Mouse (Mus musculus) brain, embryonic 14.5 days (tissue): ENCODE results near the gene Fgf11. TPM values are rescaled to one million over a fixed set of nuclear protein-coding genes. Genes with fewer than 3 reads are reported as not detected.
A peak's percentile ranks its signal among the peaks of the same experiment; 100 is the strongest.

Source experiments
- DNase-seq: peaks from one replicate; pipeline ENCODE4 v3.0.0-alpha.2; 2011; ENCODE audit warnings: low read depth
- CTCF ChIP-seq: fragments of 200-500 bp; IDR thresholded peaks from 2 replicates; pipeline ENCODE4 v1.5.1; 2012; ENCODE audit warnings: inconsistent platforms, mild to moderate bottlenecking, moderate library complexity, borderline replicate concordance; ENCODE audit not compliant: insufficient read depth, insufficient read length; ENCODE audit errors: extremely low read depth
- POLR2A ChIP-seq: fragments of 200-500 bp; IDR thresholded peaks from 2 replicates; pipeline ENCODE4 v1.6.1; 2012; ENCODE audit warnings: mild to moderate bottlenecking, inconsistent platforms, borderline replicate concordance; ENCODE audit not compliant: poor library complexity, insufficient read depth, insufficient read length, severe bottlenecking; ENCODE audit errors: extremely low read depth
- polyA plus RNA-seq: library from polyadenylated mRNA; depleted of rRNA; stranded (reverse); fragments of >200 nt; gene quantifications from 2 replicates; pipeline ENCODE4 v1.2.3, GENCODE M21; 2012; rRNA removed

Fgf11 gene
- polyA plus RNA-seq, 1 experiment: 20.4 TPM

GRCm38 (mm10) chr11:69760160-69760900, 41.3 kb downstream of the Fgf11 start:
- TF ChIP-seq CTCF: no peak
- TF ChIP-seq POLR2A: no peak
- peak; percentile 12 for DNase-seq

GRCm38 (mm10) chr11:69758971-69759721, 42.5 kb downstream of the Fgf11 start:
- peak; percentile 98 for DNase-seq
- TF ChIP-seq CTCF: no peak
- peak; percentile 23; the same call in 1 of the 2 replicates for TF ChIP-seq POLR2A

GRCm38 (mm10) chr11:69758478-69758970, 43.1 kb downstream of the Fgf11 start, which contains the start of gene Polr2a:
TSS of gene Polr2a (minus strand) at chr11:69758637.
- TF ChIP-seq POLR2A (peak; percentile 100), CTCF (no peak)
- DNase-seq: peak; percentile 99

GRCm38 (mm10) chr11:69758090-69758456, 43.6 kb downstream of the Fgf11 start:
- no peak for TF ChIP-seq POLR2A
- TF ChIP-seq CTCF: no peak
- peak; percentile 98 for DNase-seq

GRCm38 (mm10) chr11:69757303-69758089, 44.2 kb downstream of the Fgf11 start:
- no peak for TF ChIP-seq POLR2A
- TF ChIP-seq CTCF: no peak

GRCm38 (mm10) chr11:69754701-69755100, 47.0 kb downstream of the Fgf11 start:
- peak; percentile 85 for DNase-seq
- TF ChIP-seq POLR2A (no peak), CTCF (peak; percentile 36; the same call in 1 of the 2 replicates)

More at GRCm38 (mm10) chr11:69757303-69758089, 44.2 kb downstream of the Fgf11 start:
- no peak for DNase-seq

- DNase-seq: no peak
- TF ChIP-seq CTCF (no peak), POLR2A (no peak)
Observed at GRCm38 (mm10) chr11:69754233-69754632, 47.4 kb downstream of the Fgf11 start.

- TF ChIP-seq CTCF (no peak), POLR2A (no peak)
- no peak for DNase-seq
Observed at GRCm38 (mm10) chr11:69752686-69753085, 49.0 kb downstream of the Fgf11 start.

GRCm38 (mm10) chr11:69751635-69752034, 50.0 kb downstream of the Fgf11 start:
- no peak for DNase-seq
- TF ChIP-seq CTCF (no peak), POLR2A (no peak)

Other genes with a start within 250 kb of the Fgf11 start
- 187 and 206 TPM in 2 replicates for gene Efnb3, start 241.7 kb downstream of the Fgf11 start, polyA plus RNA-seq
- 20.9 and 27.0 TPM in 2 replicates for gene Wrap53, start 221.6 kb downstream of the Fgf11 start, polyA plus RNA-seq
- gene Trp53, start 221.5 kb downstream of the Fgf11 start, polyA plus RNA-seq: 93.6 and 131 TPM in 2 replicates
- gene Atp1b2, start 195.9 kb downstream of the Fgf11 start, polyA plus RNA-seq: 44.3 and 74.7 TPM in 2 replicates
- 0.08 TPM in 1 of 2 replicates, not detected in the other for gene Shbg, start 184.0 kb downstream of the Fgf11 start, polyA plus RNA-seq
- 13.7 and 17.8 TPM in 2 replicates for gene Sat2, start 179.8 kb downstream of the Fgf11 start, polyA plus RNA-seq
- 129 and 151 TPM in 2 replicates for gene Fxr2, start 168.9 kb downstream of the Fgf11 start, polyA plus RNA-seq
- gene Sox15, start 146.5 kb downstream of the Fgf11 start, polyA plus RNA-seq: 0.42 TPM in 1 of 2 replicates, not detected in the other
- 133 and 185 TPM in 2 replicates for gene Mpdu1, start 139.2 kb downstream of the Fgf11 start, polyA plus RNA-seq
- gene Cd68, start 135.7 kb downstream of the Fgf11 start, polyA plus RNA-seq: 7.8 and 10.8 TPM in 2 replicates
- 894 and 1,040 TPM in 2 replicates for gene Eif4a1, start 129.4 kb downstream of the Fgf11 start, polyA plus RNA-seq
- 139 and 167 TPM in 2 replicates for gene Senp3, start 119.8 kb downstream of the Fgf11 start, polyA plus RNA-seq
- 0.55 and 0.71 TPM in 2 replicates for gene Tnfsf13, start 116.1 kb downstream of the Fgf11 start, polyA plus RNA-seq
- gene Tnfsf12, start 106.0 kb downstream of the Fgf11 start, polyA plus RNA-seq: 5.3 and 6.0 TPM in 2 replicates
- gene Tnfsfm13, start 105.8 kb downstream of the Fgf11 start, polyA plus RNA-seq: 0.77 and 1.2 TPM in 2 replicates
- 35.8 and 71.0 TPM in 2 replicates for gene Polr2a, start 43.2 kb downstream of the Fgf11 start, polyA plus RNA-seq
- gene Slc35g3, start 39.9 kb downstream of the Fgf11 start, polyA plus RNA-seq: 0.68 and 1.1 TPM in 2 replicates
- 10.0 and 12.1 TPM in 2 replicates for gene Zbtb4, start 35.9 kb downstream of the Fgf11 start, polyA plus RNA-seq
- gene Chrnb1, start 5.9 kb downstream of the Fgf11 start, polyA plus RNA-seq: 3.0 and 4.2 TPM in 2 replicates
- 0.30 and 0.36 TPM in 2 replicates for gene Tmem102, start 3.8 kb upstream of the Fgf11 start, polyA plus RNA-seq
- not detected in 2 replicates for gene Gm39566, start 13.4 kb upstream of the Fgf11 start, polyA plus RNA-seq
- not detected in 2 replicates for gene Spem2, start 16.6 kb upstream of the Fgf11 start, polyA plus RNA-seq
- gene Spem1, start 20.3 kb upstream of the Fgf11 start, polyA plus RNA-seq: 1.3 and 1.4 TPM in 2 replicates
- gene Nlgn2, start 35.9 kb upstream of the Fgf11 start, polyA plus RNA-seq: 123 and 183 TPM in 2 replicates
- gene Tmem256, start 36.7 kb upstream of the Fgf11 start, polyA plus RNA-seq: 167 and 271 TPM in 2 replicates
- 86.3 and 105 TPM in 2 replicates for gene Plscr3, start 44.5 kb upstream of the Fgf11 start, polyA plus RNA-seq
- gene Tnk1, start 56.9 kb upstream of the Fgf11 start, polyA plus RNA-seq: 0.18 and 0.29 TPM in 2 replicates
- not detected in 2 replicates for gene Tmem95, start 76.2 kb upstream of the Fgf11 start, polyA plus RNA-seq
- 1.6 and 1.9 TPM in 2 replicates for gene Kctd11, start 79.5 kb upstream of the Fgf11 start, polyA plus RNA-seq
- 0.59 and 0.82 TPM in 2 replicates for gene Acap1, start 93.7 kb upstream of the Fgf11 start, polyA plus RNA-seq
- gene 2810408A11Rik, start 99.1 kb upstream of the Fgf11 start, polyA plus RNA-seq: 8.5 and 9.5 TPM in 2 replicates
- 118 and 129 TPM in 2 replicates for gene Neurl4, start 99.2 kb upstream of the Fgf11 start, polyA plus RNA-seq
- gene Gps2, start 112.0 kb upstream of the Fgf11 start, polyA plus RNA-seq: 80.8 and 109 TPM in 2 replicates
- 727 and 821 TPM in 2 replicates for gene Eif5a, start 120.1 kb upstream of the Fgf11 start, polyA plus RNA-seq
- 45.0 and 67.9 TPM in 2 replicates for gene Ybx2, start 133.9 kb upstream of the Fgf11 start, polyA plus RNA-seq
- gene Slc2a4, start 146.3 kb upstream of the Fgf11 start, polyA plus RNA-seq: 5.2 and 12.5 TPM in 2 replicates
- gene Cldn7, start 162.9 kb upstream of the Fgf11 start, polyA plus RNA-seq: 0.33 and 0.38 TPM in 2 replicates
- gene Ctdnep1, start 179.3 kb upstream of the Fgf11 start, polyA plus RNA-seq: 98.1 and 110 TPM in 2 replicates
- gene Elp5, start 180.7 kb upstream of the Fgf11 start, polyA plus RNA-seq: 127 and 159 TPM in 2 replicates
- gene Gabarap, start 189.3 kb upstream of the Fgf11 start, polyA plus RNA-seq: 457 and 501 TPM in 2 replicates
- gene Phf23, start 193.9 kb upstream of the Fgf11 start, polyA plus RNA-seq: 49.2 and 54.9 TPM in 2 replicates
- gene Dvl2, start 198.7 kb upstream of the Fgf11 start, polyA plus RNA-seq: 36.8 and 45.7 TPM in 2 replicates
- 36.0 and 43.9 TPM in 2 replicates for gene Acadvl, start 213.6 kb upstream of the Fgf11 start, polyA plus RNA-seq
- 231 and 306 TPM in 2 replicates for gene Dlg4, start 215.1 kb upstream of the Fgf11 start, polyA plus RNA-seq